Mouse (Mus musculus) sigmoid colon, adult 10 weeks (tissue): ENCODE data around the gene Slc44a1. TPM values are rescaled to one million over a fixed set of nuclear protein-coding genes. Genes with fewer than 3 reads are reported as not detected.

Experiments
- polyA plus RNA-seq: library from polyadenylated mRNA; stranded (reverse); fragments of 350-450 nt; fragmentation: Illumina TruSeq; extraction: RNeasy Lipid Tissue Mini Kit (QIAGEN cat#74804); gene quantifications from one replicate; pipeline ENCODE4 v1.2.3, GENCODE M21; 2014; ENCODE audit warnings: low read depth, low replicate concordance

Gene Slc44a1
- 588 TPM for polyA plus RNA-seq

DNA sequence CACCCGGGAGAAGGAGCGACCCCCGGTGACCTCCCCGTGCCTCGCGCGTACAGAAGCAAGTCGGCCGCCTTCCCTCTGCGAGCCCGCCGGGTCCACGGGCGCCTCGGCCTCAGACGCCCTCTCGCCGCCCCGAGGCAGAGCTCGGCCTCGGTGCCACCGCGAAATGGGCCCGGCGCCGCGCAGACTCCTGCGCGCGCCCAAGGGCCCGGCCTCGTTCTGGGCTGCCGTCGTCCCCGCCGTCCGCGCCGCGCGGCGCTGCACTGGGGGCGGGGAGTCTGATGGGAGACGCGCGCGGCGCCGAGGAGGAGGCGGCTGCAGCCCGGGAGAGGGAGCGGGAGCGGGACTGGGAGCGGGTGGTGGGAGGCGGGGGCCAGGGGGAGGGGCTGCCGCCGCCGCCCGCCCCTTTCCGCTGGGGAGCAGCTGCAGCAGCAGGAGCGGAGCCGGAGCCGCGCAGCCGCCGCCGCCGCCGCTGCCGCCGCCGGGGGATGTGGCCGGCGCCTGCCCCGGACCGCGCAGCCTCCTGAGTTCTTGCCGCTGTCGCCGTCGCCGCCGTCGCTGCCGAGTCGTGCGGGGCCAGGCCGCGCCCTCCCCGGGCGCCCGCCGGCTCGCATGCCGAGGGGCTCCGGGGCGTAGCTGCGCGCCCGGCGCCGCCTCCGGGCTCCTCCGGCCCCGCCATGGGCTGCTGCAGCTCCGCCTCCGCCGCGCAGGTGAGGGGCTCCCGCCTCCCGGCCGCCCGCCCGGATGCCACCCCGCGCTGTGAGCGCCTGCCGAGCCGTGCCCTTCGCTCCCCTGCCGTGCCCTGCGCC lies at the start of gene Slc44a1:
TSS of gene Slc44a1 (plus strand) at position 404 of the 806 bp plus-strand sequence.

DNA sequence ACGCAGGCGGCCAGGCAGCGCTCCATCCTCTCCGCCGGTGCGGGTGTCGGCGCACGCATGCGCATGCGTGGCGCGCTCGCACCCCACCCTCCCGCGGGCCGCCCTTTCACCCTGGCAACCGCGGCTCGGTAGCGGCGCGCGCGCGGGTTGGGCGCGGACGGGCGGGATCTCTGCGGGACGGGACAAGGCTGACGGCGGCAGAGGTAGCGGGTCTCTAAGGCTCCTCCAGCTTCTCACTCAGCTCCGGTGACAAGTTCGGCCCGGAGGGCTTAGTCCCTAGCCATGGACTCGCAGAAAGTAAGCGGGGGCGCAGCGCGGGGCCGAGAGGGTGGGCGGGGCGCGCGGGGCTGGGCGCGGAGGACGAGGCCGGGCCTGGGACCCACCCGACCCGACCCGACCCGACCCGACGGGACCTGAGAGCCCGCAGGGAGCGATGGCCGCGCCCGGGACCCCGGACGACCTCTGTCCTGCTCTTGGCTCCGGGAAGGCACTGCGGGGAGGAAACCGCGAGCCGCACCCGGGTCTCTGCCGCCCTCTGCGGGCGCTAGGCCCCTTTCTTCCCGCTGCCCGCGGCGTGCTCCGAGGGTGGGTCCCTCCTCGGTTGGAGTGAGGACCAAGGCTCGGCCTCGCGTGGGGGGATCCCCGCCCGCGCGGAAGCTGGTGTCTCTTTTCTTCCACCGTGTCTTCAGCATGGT lies 191.2 kb downstream of the Slc44a1 start, which contains the start of gene Fsd1l:
TSS of gene Fsd1l (plus strand) at position 156 of the 695 bp plus-strand sequence.

Other genes starting within 250 kb of the Slc44a1 start
- 18.2 TPM for gene Fsd1l, start 191.1 kb downstream of the Slc44a1 start, polyA plus RNA-seq